Mouse (Mus musculus): ENCODE data around the gene Usp6nl.

DNA sequence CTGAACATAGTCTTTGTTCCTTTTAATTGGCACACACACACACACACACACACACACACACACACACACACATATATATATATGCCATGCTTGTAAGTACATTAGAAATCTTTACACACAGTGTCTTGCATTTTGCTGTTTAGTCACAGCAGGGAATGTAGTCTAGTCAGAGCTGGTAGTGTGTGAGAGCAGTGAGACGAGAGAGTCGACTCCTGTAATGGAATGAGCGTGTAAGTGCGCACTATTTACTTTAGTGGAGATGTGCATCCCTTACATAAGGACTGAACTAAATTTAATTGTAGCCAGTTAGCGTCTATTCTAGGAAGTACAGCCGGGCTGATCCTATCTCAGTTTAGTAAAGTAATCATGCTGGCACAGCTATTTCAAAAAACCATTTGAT lies 44.5 kb downstream of the Usp6nl start:
- TF ChIP-seq MAFK (IDR thresholded peaks at IDR 0.05; ENCODE audit: insufficient read depth, low read depth, low read length) (no peak), CHD2 (IDR thresholded peaks at IDR 0.05; ENCODE audit: low read depth, low read length) (no peak), ZNF384 (IDR thresholded peaks at IDR 0.05; ENCODE audit: low read depth, low read length) (no peak)
